Mouse (Mus musculus): Measurements from ENCODE around the gene Gria1.

Gria1 gene

GRCm38 (mm10) chr11:57011024-57011690, at the start of gene Gria1:
Gria1 (plus strand) TSS chr11:57011387.
- DNase-seq = no peak

- DNase-seq = no peak
These were observed 49.4 kb upstream of the Gria1 start for GRCm38 (mm10) chr11:56961751-56962150.

GRCm38 (mm10) chr11:56972814-56973213, 38.4 kb upstream of the Gria1 start:
- peak; percentile 14 for DNase-seq

- no peak for DNase-seq
These were observed 26.7 kb upstream of the Gria1 start for GRCm38 (mm10) chr11:56984321-56985000.

- no peak for DNase-seq
These were observed 25.7 kb upstream of the Gria1 start for GRCm38 (mm10) chr11:56985457-56985856.

GRCm38 (mm10) chr11:56999601-57000001, 11.6 kb upstream of the Gria1 start:
- no peak for DNase-seq

GRCm38 (mm10) chr11:57004611-57005010, 6.6 kb upstream of the Gria1 start:
- no peak for DNase-seq

GRCm38 (mm10) chr11:57005341-57005740, 5.8 kb upstream of the Gria1 start:
- no peak for DNase-seq

GRCm38 (mm10) chr11:57007790-57008189, 3.4 kb upstream of the Gria1 start:
- DNase-seq = no peak

GRCm38 (mm10) chr11:57010611-57011010, 576 bp upstream of the Gria1 start:
- no peak for DNase-seq

GRCm38 (mm10) chr11:57011691-57012039, 478 bp downstream of the Gria1 start:
- DNase-seq = peak; percentile 74

- no peak for DNase-seq
These were observed 1.2 kb downstream of the Gria1 start for GRCm38 (mm10) chr11:57012287-57012921.

GRCm38 (mm10) chr11:57013464-57014190, 2.4 kb downstream of the Gria1 start:
- DNase-seq = peak; percentile 40

- no peak for DNase-seq
These were observed 3.2 kb downstream of the Gria1 start for GRCm38 (mm10) chr11:57014396-57014795.

- no peak for DNase-seq
These were observed 7.3 kb downstream of the Gria1 start for GRCm38 (mm10) chr11:57018536-57018935.

GRCm38 (mm10) chr11:57022400-57022799, 11.2 kb downstream of the Gria1 start:
- no peak for DNase-seq

- peak; percentile 76 for DNase-seq
These were observed 19.3 kb downstream of the Gria1 start for GRCm38 (mm10) chr11:57030448-57030847.

GRCm38 (mm10) chr11:57038807-57039206, 27.6 kb downstream of the Gria1 start:
- peak; percentile 84 for DNase-seq

- no peak for DNase-seq
These were observed 28.1 kb downstream of the Gria1 start for GRCm38 (mm10) chr11:57039306-57039705.

- peak; percentile 29 for DNase-seq
These were observed 30.9 kb downstream of the Gria1 start for GRCm38 (mm10) chr11:57042057-57042456.

GRCm38 (mm10) chr11:57044146-57044545, 33.0 kb downstream of the Gria1 start:
- peak; percentile 52 for DNase-seq

- DNase-seq = no peak
These were observed 40.7 kb downstream of the Gria1 start for GRCm38 (mm10) chr11:57051666-57052562.
